Mouse (Mus musculus): ENCODE measurements around the gene Nrxn2. TPM values are rescaled to one million over a fixed set of nuclear protein-coding genes. Genes with fewer than 3 reads are reported as not detected.

Gene Nrxn2
- polyA plus RNA-seq, 1 experiment from 2014 or later = 0.66 TPM

GRCm38 (mm10) chr19:6454041-6454720 is 35.6 kb downstream of the Nrxn2 start:
- no peaks in the 10 kb centered on the region for H3K36me3 ChIP-seq (ENCODE audit: control insufficient read depth, insufficient read depth, low read length)
- no peaks in the 10 kb centered on the region for H3K9me3 ChIP-seq (ENCODE audit: control insufficient read depth, low read length)
- ATAC-seq (ENCODE audit: insufficient number of reproducible peaks, insufficient read depth, low FRiP score, low read depth) = no peak
- no peak overlapping the region for H3K4me3 ChIP-seq (ENCODE audit: control insufficient read depth in 1 of 2, insufficient read depth in 1 of 2, low read depth in 1 of 2, low read length in 2 of 2)
- no peak overlapping the region for H3K4me2 ChIP-seq (ENCODE audit: low read length)
- H3K27me3 ChIP-seq (ENCODE audit: control insufficient read depth, insufficient read depth, low read length) = peaks cover 18% of the 10 kb centered on the region
- no peak overlapping the region for H3K27ac ChIP-seq (replicated peaks in 1 of 2; ENCODE audit: control insufficient read depth in 1 of 2, insufficient read depth in 1 of 2, low read depth in 2 of 2, low read length in 2 of 2)
- no peak overlapping the region for H3K9ac ChIP-seq (ENCODE audit: low read length)
- H3K4me1 ChIP-seq (ENCODE audit: control insufficient read depth in 2 of 2, insufficient read depth in 2 of 2, low read length in 2 of 2) = 0 out of 4 replicates have a peak, but pooled peaks cover 0 to 2% of the 10 kb centered on the region in 2 experiments
- WGBS = 69% methylated on average over 10 of the region's 10 CpGs

- peaks cover under 1 to 5% of the 10 kb centered on the region in 2 experiments; a peak in 2 of 4 replicates for H3K4me1 ChIP-seq (ENCODE audit: control insufficient read depth in 2 of 2, insufficient read depth in 2 of 2, low read length in 2 of 2)
- H3K4me2 ChIP-seq (ENCODE audit: low read length) = no peak overlapping the region
- H3K9me3 ChIP-seq (ENCODE audit: control insufficient read depth, low read length) = no peaks in the 10 kb centered on the region
- H3K4me3 ChIP-seq (ENCODE audit: control insufficient read depth in 1 of 2, insufficient read depth in 1 of 2, low read depth in 1 of 2, low read length in 2 of 2) = no peak overlapping the region
- no peak overlapping the region for H3K9ac ChIP-seq (ENCODE audit: low read length)
- peaks cover 11% of the 10 kb centered on the region; the same call in 1 of the 2 replicates for H3K27me3 ChIP-seq (ENCODE audit: control insufficient read depth, insufficient read depth, low read length)
- no peaks in the 10 kb centered on the region for H3K36me3 ChIP-seq (ENCODE audit: control insufficient read depth, insufficient read depth, low read length)
- ATAC-seq (ENCODE audit: insufficient number of reproducible peaks, insufficient read depth, low FRiP score, low read depth) = no peak
- WGBS = 74% methylated on average over 6 of the region's 6 CpGs
- H3K27ac ChIP-seq (replicated peaks in 1 of 2; ENCODE audit: control insufficient read depth in 1 of 2, insufficient read depth in 1 of 2, low read depth in 2 of 2, low read length in 2 of 2) = no peak overlapping the region
Measured at GRCm38 (mm10) chr19:6459504-6459903, 41.0 kb downstream of the Nrxn2 start.

- Histone ChIP-seq H3K9ac (ENCODE audit: low read length) (no peak overlapping the region), H3K27ac (replicated peaks in 1 of 2; ENCODE audit: control insufficient read depth in 1 of 2, insufficient read depth in 1 of 2, low read depth in 2 of 2, low read length in 2 of 2) (no peak overlapping the region), H3K4me1 (ENCODE audit: control insufficient read depth in 2 of 2, insufficient read depth in 2 of 2, low read length in 2 of 2) (peaks cover 4 to 5% of the 10 kb centered on the region in 2 experiments; a peak in 2 of 4 replicates), H3K9me3 (ENCODE audit: control insufficient read depth, low read length) (no peaks in the 10 kb centered on the region), H3K4me2 (ENCODE audit: low read length) (no peak overlapping the region), H3K36me3 (ENCODE audit: control insufficient read depth, insufficient read depth, low read length) (no peaks in the 10 kb centered on the region), H3K4me3 (ENCODE audit: control insufficient read depth in 1 of 2, insufficient read depth in 1 of 2, low read depth in 1 of 2, low read length in 2 of 2) (no peak overlapping the region), H3K27me3 (ENCODE audit: control insufficient read depth, insufficient read depth, low read length) (peaks cover 4% of the 10 kb centered on the region)
- WGBS = 36% methylated on average over 6 of the region's 6 CpGs
- ATAC-seq (ENCODE audit: insufficient number of reproducible peaks, insufficient read depth, low FRiP score, low read depth) = no peak
Measured at GRCm38 (mm10) chr19:6462841-6463240, 44.3 kb downstream of the Nrxn2 start.

- ATAC-seq (ENCODE audit: insufficient number of reproducible peaks, insufficient read depth, low FRiP score, low read depth) = 0 out of 2 replicates have a peak, but pooled peaks have one; percentile 20
- no peaks in the 10 kb centered on the region for H3K9me3 ChIP-seq (ENCODE audit: control insufficient read depth, low read length)
- no peak overlapping the region for H3K9ac ChIP-seq (ENCODE audit: low read length)
- peaks cover 4 to 5% of the 10 kb centered on the region in 2 experiments; a peak in 2 of 4 replicates for H3K4me1 ChIP-seq (ENCODE audit: control insufficient read depth in 2 of 2, insufficient read depth in 2 of 2, low read length in 2 of 2)
- H3K4me2 ChIP-seq (ENCODE audit: low read length) = no peak overlapping the region
- 47% methylated on average over 10 of the region's 10 CpGs for WGBS
- H3K4me3 ChIP-seq (ENCODE audit: control insufficient read depth in 1 of 2, insufficient read depth in 1 of 2, low read depth in 1 of 2, low read length in 2 of 2) = no peak overlapping the region
- H3K27me3 ChIP-seq (ENCODE audit: control insufficient read depth, insufficient read depth, low read length) = peaks cover 4% of the 10 kb centered on the region
- H3K36me3 ChIP-seq (ENCODE audit: control insufficient read depth, insufficient read depth, low read length) = no peaks in the 10 kb centered on the region
- H3K27ac ChIP-seq (replicated peaks in 1 of 2; ENCODE audit: control insufficient read depth in 1 of 2, insufficient read depth in 1 of 2, low read depth in 2 of 2, low read length in 2 of 2) = no peak overlapping the region
Measured at GRCm38 (mm10) chr19:6464306-6465071, 46.0 kb downstream of the Nrxn2 start.

GRCm38 (mm10) chr19:6465090-6465489 is 46.6 kb downstream of the Nrxn2 start:
- ATAC-seq (ENCODE audit: insufficient number of reproducible peaks, insufficient read depth, low FRiP score, low read depth) = no peak
- Histone ChIP-seq H3K36me3 (ENCODE audit: control insufficient read depth, insufficient read depth, low read length) (no peaks in the 10 kb centered on the region), H3K27me3 (ENCODE audit: control insufficient read depth, insufficient read depth, low read length) (peaks cover 4% of the 10 kb centered on the region), H3K9ac (ENCODE audit: low read length) (no peak overlapping the region), H3K4me1 (ENCODE audit: control insufficient read depth in 2 of 2, insufficient read depth in 2 of 2, low read length in 2 of 2) (peaks cover 4 to 5% of the 10 kb centered on the region in 2 experiments; a peak in 2 of 4 replicates), H3K9me3 (ENCODE audit: control insufficient read depth, low read length) (no peaks in the 10 kb centered on the region), H3K27ac (replicated peaks in 1 of 2; ENCODE audit: control insufficient read depth in 1 of 2, insufficient read depth in 1 of 2, low read depth in 2 of 2, low read length in 2 of 2) (no peak overlapping the region), H3K4me2 (ENCODE audit: low read length) (no peak overlapping the region), H3K4me3 (ENCODE audit: control insufficient read depth in 1 of 2, insufficient read depth in 1 of 2, low read depth in 1 of 2, low read length in 2 of 2) (no peak overlapping the region)
- WGBS = 40% methylated on average over 5 of the region's 5 CpGs

GRCm38 (mm10) chr19:6466945-6467344 is 48.4 kb downstream of the Nrxn2 start:
- Histone ChIP-seq H3K36me3 (ENCODE audit: control insufficient read depth, insufficient read depth, low read length) (no peaks in the 10 kb centered on the region), H3K27me3 (ENCODE audit: control insufficient read depth, insufficient read depth, low read length) (peaks cover 4% of the 10 kb centered on the region)
- no peak for ATAC-seq (ENCODE audit: insufficient number of reproducible peaks, insufficient read depth, low FRiP score, low read depth)

GRCm38 (mm10) chr19:6467374-6467979 is 48.9 kb downstream of the Nrxn2 start:
- ATAC-seq (ENCODE audit: insufficient number of reproducible peaks, insufficient read depth, low FRiP score, low read depth) = no peak
- peaks cover 4 to 5% of the 10 kb centered on the region in 2 experiments; a peak in 2 of 4 replicates for H3K4me1 ChIP-seq (ENCODE audit: control insufficient read depth in 2 of 2, insufficient read depth in 2 of 2, low read length in 2 of 2)
- no peak overlapping the region for H3K27ac ChIP-seq (replicated peaks in 1 of 2; ENCODE audit: control insufficient read depth in 1 of 2, insufficient read depth in 1 of 2, low read depth in 2 of 2, low read length in 2 of 2)
- WGBS = 76% methylated on average over 15 of the region's 15 CpGs
- no peak overlapping the region for H3K9ac ChIP-seq (ENCODE audit: low read length)
- H3K27me3 ChIP-seq (ENCODE audit: control insufficient read depth, insufficient read depth, low read length) = peaks cover 4% of the 10 kb centered on the region
- H3K4me3 ChIP-seq (ENCODE audit: control insufficient read depth in 1 of 2, insufficient read depth in 1 of 2, low read depth in 1 of 2, low read length in 2 of 2) = no peak overlapping the region
- no peak overlapping the region for H3K4me2 ChIP-seq (ENCODE audit: low read length)
- H3K9me3 ChIP-seq (ENCODE audit: control insufficient read depth, low read length) = no peaks in the 10 kb centered on the region
- no peaks in the 10 kb centered on the region for H3K36me3 ChIP-seq (ENCODE audit: control insufficient read depth, insufficient read depth, low read length)

More at GRCm38 (mm10) chr19:6466945-6467344, 48.4 kb downstream of the Nrxn2 start:
- no peak overlapping the region for H3K9ac ChIP-seq (ENCODE audit: low read length)
- H3K27ac ChIP-seq (replicated peaks in 1 of 2; ENCODE audit: control insufficient read depth in 1 of 2, insufficient read depth in 1 of 2, low read depth in 2 of 2, low read length in 2 of 2) = no peak overlapping the region
- peaks cover 4 to 5% of the 10 kb centered on the region in 2 experiments; a peak in 2 of 4 replicates for H3K4me1 ChIP-seq (ENCODE audit: control insufficient read depth in 2 of 2, insufficient read depth in 2 of 2, low read length in 2 of 2)
- WGBS = 88% methylated on average over 3 of the region's 3 CpGs
- no peak overlapping the region for H3K4me3 ChIP-seq (ENCODE audit: control insufficient read depth in 1 of 2, insufficient read depth in 1 of 2, low read depth in 1 of 2, low read length in 2 of 2)
- no peak overlapping the region for H3K4me2 ChIP-seq (ENCODE audit: low read length)
- H3K9me3 ChIP-seq (ENCODE audit: control insufficient read depth, low read length) = no peaks in the 10 kb centered on the region
